Mouse (Mus musculus): ENCODE measurements around the gene Ddc. TPM values are rescaled to one million over a fixed set of nuclear protein-coding genes. Genes with fewer than 3 reads are reported as not detected.

Gene Ddc
- polyA plus RNA-seq, 1 experiment from 2014 or later = 46.3 TPM

DNA sequence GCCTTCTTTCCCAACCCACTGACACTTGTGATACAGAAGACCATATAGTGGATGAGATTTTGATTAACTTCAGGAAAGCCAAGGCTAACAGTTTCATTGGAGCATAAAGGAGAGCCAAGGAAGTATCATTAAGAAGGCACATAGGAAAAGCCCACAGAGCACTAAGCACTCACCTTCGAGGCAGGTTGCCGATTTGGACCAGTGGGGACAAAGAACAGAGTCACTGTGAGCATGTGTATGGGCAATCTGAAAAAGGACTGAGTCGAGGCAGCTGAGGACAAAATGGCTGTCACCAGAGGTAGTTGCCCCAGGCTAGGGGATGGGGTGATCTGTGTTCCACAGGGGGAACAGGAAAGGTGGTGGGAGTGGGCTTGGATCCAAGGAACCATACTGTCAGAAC lies 552 bp upstream of the Ddc start:
- H3K27me3 ChIP-seq (replicated peaks) = no peaks in the 10 kb centered on the region
- no peaks in the 10 kb centered on the region for H3K9me3 ChIP-seq
- H3K4me2 ChIP-seq (replicated peaks) = peak overlapping the region; percentile 37; the same call in 1 of the 2 replicates
- peak overlapping the region; percentile 63 for H3K27ac ChIP-seq
- no peak overlapping the region for H3K4me3 ChIP-seq (replicated peaks)
- H3K36me3 ChIP-seq = no peaks in the 10 kb centered on the region
- WGBS = 84% methylated on average over 3 of the region's 3 CpGs
- H3K4me1 ChIP-seq (replicated peaks) = 0 out of 2 replicates have a peak, but pooled peaks cover 13% of the 10 kb centered on the region
- 0 out of 2 replicates have a peak, but pooled peaks have one; percentile 6 for ATAC-seq
- H3K9ac ChIP-seq = no peak overlapping the region

DNA sequence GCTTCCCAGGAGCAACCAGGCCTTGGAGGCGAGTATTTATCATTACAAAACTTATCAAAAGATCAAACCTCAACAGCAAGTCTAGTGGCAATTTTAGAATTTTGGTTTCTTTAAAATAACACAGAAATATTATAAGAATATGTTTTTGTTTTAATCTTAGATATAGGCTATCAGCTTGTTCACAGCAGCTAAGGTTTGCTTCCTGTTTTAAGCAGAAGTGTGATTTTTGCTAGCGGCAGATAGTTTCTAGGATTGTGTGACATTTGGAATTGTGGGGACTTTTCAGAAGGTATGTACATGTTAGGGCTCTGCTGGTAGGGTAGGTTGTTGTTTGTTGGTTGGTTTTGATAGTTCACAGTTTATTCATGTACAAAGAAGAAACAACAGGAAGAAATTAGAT lies 2.5 kb downstream of the Ddc start:
- no peaks in the 10 kb centered on the region for H3K9me3 ChIP-seq
- WGBS = 81% methylated on average over 2 of the region's 2 CpGs
- H3K4me2 ChIP-seq (replicated peaks) = no peak overlapping the region
- no peaks in the 10 kb centered on the region for H3K36me3 ChIP-seq
- no peak overlapping the region for H3K9ac ChIP-seq
- H3K27ac ChIP-seq = no peak overlapping the region
- H3K4me1 ChIP-seq (replicated peaks) = 0 out of 2 replicates have a peak, but pooled peaks cover 9% of the 10 kb centered on the region
- H3K27me3 ChIP-seq (replicated peaks) = no peaks in the 10 kb centered on the region
- H3K4me3 ChIP-seq (replicated peaks) = no peak overlapping the region
- no peak for ATAC-seq

DNA sequence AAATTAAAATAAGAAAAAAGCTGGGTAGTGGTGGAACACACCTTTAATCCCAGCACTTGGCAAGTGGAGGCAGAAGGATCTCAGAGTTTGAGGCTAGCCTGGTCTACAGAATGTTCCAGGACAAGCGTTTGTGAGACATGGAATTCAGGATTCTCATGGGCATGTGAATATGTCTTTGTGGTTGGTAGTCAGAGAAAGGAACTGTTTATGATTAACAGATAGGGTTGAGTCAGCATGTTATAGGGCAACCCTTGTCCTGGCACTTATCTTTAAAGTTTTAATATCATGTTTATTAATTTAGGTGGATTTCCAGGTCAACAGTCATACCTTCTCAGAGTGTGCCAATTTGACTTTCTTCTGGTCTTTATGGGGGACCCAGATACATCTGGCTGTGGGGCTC lies 4.2 kb downstream of the Ddc start:
- WGBS = 62% methylated on average over 1 of the region's 1 CpGs
- 0 out of 2 replicates have a peak, but pooled peaks have one; percentile 18 for ATAC-seq
- H3K4me3 ChIP-seq (replicated peaks) = no peak overlapping the region
- no peaks in the 10 kb centered on the region for H3K27me3 ChIP-seq (replicated peaks)
- peaks cover 21% of the 10 kb centered on the region; the same call in 1 of the 2 replicates for H3K4me1 ChIP-seq (replicated peaks)
- H3K27ac ChIP-seq = 0 out of 2 replicates have a peak overlapping the region, but pooled peaks have one; percentile 17
- H3K9me3 ChIP-seq = no peaks in the 10 kb centered on the region
- no peak overlapping the region for H3K4me2 ChIP-seq (replicated peaks)
- H3K36me3 ChIP-seq = no peaks in the 10 kb centered on the region
- H3K9ac ChIP-seq = no peak overlapping the region

DNA sequence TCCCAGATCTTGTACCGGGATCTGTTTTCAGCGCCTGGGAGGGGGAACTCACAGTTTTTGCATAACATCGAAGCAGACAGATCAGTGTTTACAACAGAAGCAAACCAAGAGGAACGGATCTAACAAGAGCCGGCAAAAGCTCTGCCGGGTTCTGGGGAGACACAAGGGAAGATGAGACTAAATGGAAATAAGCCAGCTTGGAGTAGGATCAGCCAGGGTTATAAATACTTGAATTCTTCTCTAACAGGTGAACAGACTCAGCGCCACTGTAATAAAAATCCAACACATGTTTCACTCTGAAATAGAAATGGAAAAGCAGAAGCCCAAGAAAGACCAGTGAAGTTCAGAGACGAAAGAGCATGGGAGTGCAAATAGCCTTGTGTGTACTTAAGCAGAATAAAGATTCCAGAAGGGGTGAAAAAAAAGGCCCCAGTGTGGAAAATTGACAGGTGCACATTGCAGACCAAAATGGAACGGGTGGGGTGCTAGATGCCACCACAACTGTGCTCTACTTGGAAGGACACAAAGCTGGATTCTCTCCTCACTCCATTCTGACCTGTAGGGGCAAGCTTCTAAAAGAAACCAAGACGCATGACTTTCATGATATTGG lies 4.8 kb downstream of the Ddc start:
- no peaks in the 10 kb centered on the region for H3K27me3 ChIP-seq (replicated peaks)
- H3K4me2 ChIP-seq (replicated peaks) = peak overlapping the region; percentile 25; the same call in 1 of the 2 replicates
- no peaks in the 10 kb centered on the region for H3K36me3 ChIP-seq
- no peak overlapping the region for H3K4me3 ChIP-seq (replicated peaks)
- 22% methylated on average over 10 of the region's 10 CpGs for WGBS
- ATAC-seq = 0 out of 2 replicates have a peak, but pooled peaks have one; percentile 4
- H3K9ac ChIP-seq = no peak overlapping the region
- peak overlapping the region; percentile 32; the same call in 1 of the 2 replicates for H3K27ac ChIP-seq
- no peaks in the 10 kb centered on the region for H3K9me3 ChIP-seq
- peaks cover 20% of the 10 kb centered on the region for H3K4me1 ChIP-seq (replicated peaks)

DNA sequence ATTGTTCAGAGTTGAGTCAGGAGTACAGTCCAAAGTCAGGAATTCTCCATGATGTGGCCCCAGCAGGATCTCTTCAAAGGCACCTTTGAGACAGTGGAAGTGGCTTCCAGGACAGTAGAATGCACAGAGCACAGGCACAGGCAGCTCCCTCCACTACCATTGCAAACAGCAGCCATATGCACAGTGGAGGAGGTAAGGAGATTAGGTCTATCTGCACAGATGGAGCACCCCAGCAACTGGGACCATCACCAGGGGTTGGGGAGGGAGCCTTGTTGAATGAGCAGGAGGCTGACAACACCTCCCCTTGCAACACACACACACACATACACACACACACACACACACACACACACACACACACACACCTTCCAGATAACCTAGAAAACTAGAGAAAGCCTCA lies 6.1 kb downstream of the Ddc start:
- no peak overlapping the region for H3K27ac ChIP-seq
- no peaks in the 10 kb centered on the region for H3K9me3 ChIP-seq
- H3K4me2 ChIP-seq (replicated peaks) = no peak overlapping the region
- no peak overlapping the region for H3K9ac ChIP-seq
- no peaks in the 10 kb centered on the region for H3K27me3 ChIP-seq (replicated peaks)
- H3K4me1 ChIP-seq (replicated peaks) = peaks cover 20% of the 10 kb centered on the region
- no peak for ATAC-seq
- no peak overlapping the region for H3K4me3 ChIP-seq (replicated peaks)
- no peaks in the 10 kb centered on the region for H3K36me3 ChIP-seq

DNA sequence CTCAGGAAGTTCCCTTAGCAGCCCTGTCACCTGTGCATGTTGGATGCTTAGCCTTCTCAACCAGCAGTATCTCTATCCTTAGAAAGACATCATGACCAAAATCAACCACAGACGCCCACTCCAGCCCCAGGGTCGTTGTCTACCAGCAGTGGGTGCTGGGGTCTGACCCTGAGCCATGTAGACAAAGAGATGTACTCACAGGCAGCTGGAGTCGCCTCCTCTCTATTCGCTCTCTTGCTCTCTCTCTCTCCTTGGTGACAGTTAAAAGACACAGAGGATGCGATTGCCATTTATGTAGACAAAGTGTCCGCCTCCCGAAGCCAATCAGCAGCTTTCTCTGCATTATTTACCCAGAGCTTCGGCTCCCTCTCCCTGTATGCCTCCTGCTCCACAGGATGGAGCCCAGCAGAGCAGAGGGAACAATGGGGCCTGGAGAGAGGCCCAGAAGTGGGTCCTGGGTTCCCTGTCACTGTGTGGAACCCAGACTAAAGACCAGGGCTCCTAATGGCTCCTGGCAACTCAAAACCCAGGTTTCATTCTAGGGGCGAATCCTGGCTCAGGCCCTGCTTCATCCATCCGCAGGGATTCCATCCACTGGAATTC lies 7.7 kb downstream of the Ddc start:
- WGBS = 70% methylated on average over 10 of the region's 10 CpGs
- H3K27ac ChIP-seq = no peak overlapping the region

DNA sequence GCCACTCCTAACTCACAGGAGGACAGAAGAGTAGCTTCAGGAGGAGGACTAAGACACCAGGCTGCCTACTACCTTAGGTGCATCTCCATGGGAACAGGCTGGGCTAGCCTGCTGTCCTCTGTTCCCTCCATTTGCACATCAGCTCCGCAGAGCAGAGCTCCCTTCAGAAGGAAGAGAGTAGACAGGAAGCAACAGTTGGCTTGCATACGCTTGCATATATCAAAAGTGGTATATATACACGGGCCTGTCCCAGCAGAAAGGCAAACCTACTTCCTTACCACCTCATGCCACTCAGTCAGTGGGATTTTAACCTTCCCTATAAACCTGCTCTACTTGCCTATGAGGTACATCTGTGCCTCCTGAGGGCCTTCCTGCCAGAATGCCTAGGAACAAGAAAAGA lies 9.2 kb downstream of the Ddc start:
- Histone ChIP-seq H3K9me3 (no peaks in the 10 kb centered on the region), H3K4me1 (replicated peaks) (peaks cover 26% of the 10 kb centered on the region), H3K27me3 (replicated peaks) (no peaks in the 10 kb centered on the region), H3K27ac (0 out of 2 replicates have a peak overlapping the region, but pooled peaks have one; percentile 15), H3K4me3 (replicated peaks) (no peak overlapping the region), H3K36me3 (no peaks in the 10 kb centered on the region), H3K9ac (no peak overlapping the region), H3K4me2 (replicated peaks) (no peak overlapping the region)
- WGBS = 60% methylated on average over 3 of the region's 3 CpGs
- ATAC-seq = no peak

More for the DNA sequence above, 7.7 kb downstream of the Ddc start:
- Histone ChIP-seq H3K27me3 (replicated peaks) (no peaks in the 10 kb centered on the region), H3K9me3 (no peaks in the 10 kb centered on the region), H3K9ac (no peak overlapping the region), H3K36me3 (no peaks in the 10 kb centered on the region), H3K4me3 (replicated peaks) (no peak overlapping the region), H3K4me2 (replicated peaks) (no peak overlapping the region), H3K4me1 (replicated peaks) (peaks cover 22% of the 10 kb centered on the region)
- ATAC-seq = no peak

DNA sequence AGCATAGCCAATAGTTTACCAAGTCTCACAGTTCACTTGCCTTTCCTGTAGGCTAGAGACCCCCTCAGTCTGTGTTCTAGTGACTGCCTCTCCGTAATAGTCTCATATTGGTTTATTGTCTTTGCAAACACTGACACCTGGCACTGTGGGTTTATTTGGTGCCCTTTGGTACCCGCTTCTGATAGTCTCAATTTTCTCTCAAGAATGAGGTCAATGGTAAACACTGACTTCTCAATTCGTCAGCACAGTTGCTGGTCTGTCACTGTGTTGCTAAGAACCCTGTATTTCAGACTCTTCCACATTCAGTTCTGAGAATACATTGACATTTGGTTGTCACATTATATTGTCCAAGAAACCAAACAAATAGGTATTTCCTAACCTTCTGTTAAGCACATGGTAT lies 9.9 kb downstream of the Ddc start:
- WGBS = 59% methylated on average over 3 of the region's 3 CpGs
- H3K4me3 ChIP-seq (replicated peaks) = no peak overlapping the region
- no peak overlapping the region for H3K4me2 ChIP-seq (replicated peaks)
- no peaks in the 10 kb centered on the region for H3K27me3 ChIP-seq (replicated peaks)
- peaks cover 30% of the 10 kb centered on the region for H3K4me1 ChIP-seq (replicated peaks)
- H3K9me3 ChIP-seq = no peaks in the 10 kb centered on the region
- H3K36me3 ChIP-seq = no peaks in the 10 kb centered on the region
- no peak overlapping the region for H3K9ac ChIP-seq
- 0 out of 2 replicates have a peak, but pooled peaks have one; percentile 9 for ATAC-seq
- H3K27ac ChIP-seq = no peak overlapping the region

DNA sequence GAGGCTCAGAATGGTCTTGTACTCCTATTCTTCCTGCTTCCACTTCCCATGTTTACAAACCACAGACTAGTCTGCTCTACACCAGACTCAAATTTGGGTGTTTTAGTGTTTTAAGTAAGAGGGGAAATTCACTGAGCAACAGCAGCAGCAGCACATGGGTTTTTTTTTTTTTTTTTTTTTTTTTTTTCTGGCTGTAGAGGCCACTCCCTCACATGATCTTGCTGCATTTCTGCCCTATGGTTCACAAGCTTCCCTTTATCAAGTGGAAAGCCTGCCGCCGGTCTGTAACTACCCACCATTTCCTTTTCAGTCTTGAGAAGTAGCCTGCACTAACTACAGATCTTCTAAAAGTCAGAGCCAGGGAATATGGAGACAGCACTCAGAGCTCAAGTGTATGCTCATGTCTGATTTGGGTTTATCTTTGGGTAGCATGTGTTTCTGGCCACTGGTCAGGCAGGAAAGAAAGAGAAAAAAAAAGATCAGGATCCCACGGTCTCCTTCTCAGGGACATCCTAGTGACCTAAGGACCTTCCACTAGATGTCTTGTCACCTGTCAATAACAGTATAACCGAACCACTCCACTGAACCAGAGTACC lies 11.4 kb downstream of the Ddc start:
- no peaks in the 10 kb centered on the region for H3K36me3 ChIP-seq
- H3K4me2 ChIP-seq (replicated peaks) = no peak overlapping the region
- ATAC-seq = peak; percentile 42
- H3K9ac ChIP-seq = no peak overlapping the region
- H3K27ac ChIP-seq = 0 out of 2 replicates have a peak overlapping the region, but pooled peaks have one; percentile 44
- peaks cover 30% of the 10 kb centered on the region for H3K4me1 ChIP-seq (replicated peaks)
- no peaks in the 10 kb centered on the region for H3K27me3 ChIP-seq (replicated peaks)
- WGBS = 45% methylated on average over 4 of the region's 4 CpGs
- no peaks in the 10 kb centered on the region for H3K9me3 ChIP-seq
- no peak overlapping the region for H3K4me3 ChIP-seq (replicated peaks)

DNA sequence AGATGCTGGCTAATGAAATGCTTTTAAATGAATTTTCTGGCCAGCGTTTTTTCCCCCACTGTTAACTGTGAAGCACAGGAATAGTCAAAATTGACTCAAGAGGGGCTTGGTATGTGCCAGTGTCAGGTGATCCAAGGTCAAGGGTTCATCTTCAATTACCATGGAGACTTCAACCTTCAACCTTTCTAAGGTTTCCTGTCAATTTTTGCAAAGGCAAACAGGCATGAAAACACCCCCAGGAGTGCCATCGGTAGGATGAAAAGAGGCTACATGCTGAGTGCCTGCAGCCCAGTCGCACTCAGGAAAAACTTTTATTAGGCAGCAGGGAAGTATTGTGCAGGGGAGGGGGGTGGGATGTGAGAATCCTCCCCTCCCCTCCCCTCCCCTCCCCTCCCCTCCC lies 12.0 kb downstream of the Ddc start:
- no peaks in the 10 kb centered on the region for H3K9me3 ChIP-seq
- no peak overlapping the region for H3K4me2 ChIP-seq (replicated peaks)
- no peak overlapping the region for H3K27ac ChIP-seq
- H3K27me3 ChIP-seq (replicated peaks) = no peaks in the 10 kb centered on the region
- H3K4me1 ChIP-seq (replicated peaks) = peaks cover 32% of the 10 kb centered on the region
- no peak overlapping the region for H3K9ac ChIP-seq
- no peak overlapping the region for H3K4me3 ChIP-seq (replicated peaks)
- 20% methylated on average over 3 of the region's 3 CpGs for WGBS
- H3K36me3 ChIP-seq = no peaks in the 10 kb centered on the region
- no peak for ATAC-seq

DNA sequence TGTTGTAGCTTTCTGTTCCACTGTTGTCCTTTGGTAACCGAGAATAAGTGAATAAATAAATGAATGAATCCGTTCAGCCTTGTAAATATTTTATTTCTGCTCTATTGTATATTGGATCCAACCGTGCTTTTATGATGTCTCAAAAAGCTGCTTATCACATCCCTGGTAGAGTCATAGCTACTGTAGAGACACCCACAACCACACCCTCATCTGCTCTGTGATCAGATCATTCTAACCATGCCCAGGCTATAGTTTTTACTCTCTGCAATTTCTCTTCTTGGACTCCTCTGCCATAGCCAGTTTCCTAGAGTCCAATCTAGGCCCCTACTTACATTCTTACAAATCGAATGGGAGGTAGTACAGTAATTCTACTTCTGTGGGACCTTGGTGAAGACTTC lies 12.7 kb downstream of the Ddc start:
- Histone ChIP-seq H3K4me2 (replicated peaks) (no peak overlapping the region), H3K4me3 (replicated peaks) (no peak overlapping the region), H3K27me3 (replicated peaks) (no peaks in the 10 kb centered on the region), H3K36me3 (no peaks in the 10 kb centered on the region), H3K4me1 (replicated peaks) (peaks cover 30% of the 10 kb centered on the region), H3K27ac (0 out of 2 replicates have a peak overlapping the region, but pooled peaks have one; percentile 64), H3K9me3 (no peaks in the 10 kb centered on the region), H3K9ac (no peak overlapping the region)
- 60% methylated on average over 4 of the region's 4 CpGs for WGBS
- 0 out of 2 replicates have a peak, but pooled peaks have one; percentile 39 for ATAC-seq

DNA sequence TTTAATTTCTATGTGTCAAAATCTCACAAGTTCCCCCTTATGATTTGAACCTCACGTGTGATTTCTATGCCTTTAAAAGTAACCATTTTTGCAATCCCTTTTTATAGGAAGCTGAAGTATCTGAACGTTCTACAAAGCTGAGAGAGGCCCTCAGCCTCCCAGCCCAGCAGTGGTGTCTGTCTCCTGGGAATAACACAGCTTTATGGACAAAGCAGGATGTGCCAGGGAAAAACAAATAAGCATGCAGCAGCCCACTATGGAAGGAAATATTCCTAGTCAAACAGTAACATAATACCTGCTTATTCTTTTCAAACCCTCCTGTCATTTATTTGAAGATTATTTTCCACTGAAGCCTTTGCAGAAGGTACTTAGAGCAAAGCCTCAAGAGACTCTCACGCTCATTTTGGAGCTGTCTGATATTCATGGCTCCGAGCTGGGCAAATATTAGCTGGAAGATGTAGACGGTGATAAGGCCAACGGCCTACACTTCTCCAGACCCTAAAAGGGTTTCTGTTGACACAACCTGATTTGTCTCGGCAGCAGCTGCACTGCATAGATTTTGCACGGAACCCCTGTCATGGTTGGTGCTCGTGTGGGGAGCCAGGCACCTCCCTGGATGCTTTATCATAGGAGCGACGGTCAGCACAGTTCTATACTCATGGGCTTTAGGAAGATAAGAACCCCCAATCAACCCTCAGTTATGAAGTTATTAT lies 13.3 kb downstream of the Ddc start:
- peak; percentile 52 for ATAC-seq

More for the DNA sequence above, 13.3 kb downstream of the Ddc start:
- Histone ChIP-seq H3K27ac (peak overlapping the region; percentile 64), H3K4me3 (replicated peaks) (no peak overlapping the region), H3K4me1 (replicated peaks) (peaks cover 27% of the 10 kb centered on the region), H3K4me2 (replicated peaks) (no peak overlapping the region), H3K36me3 (no peaks in the 10 kb centered on the region), H3K9me3 (no peaks in the 10 kb centered on the region), H3K9ac (no peak overlapping the region), H3K27me3 (replicated peaks) (no peaks in the 10 kb centered on the region)
- 25% methylated on average over 11 of the region's 11 CpGs for WGBS

All from intestine, embryonic 15.5 days (tissue).